Mouse (Mus musculus) gastrocnemius, postnatal 25 days (tissue): ENCODE measurements at regions not wholly inside any gene's neighbourhood (a gene's known extent, or its start where the extent isn't known, plus 50 kb on each side); places are given as distances from the start of the nearest gene placed in this dataset.
"Not testable (repeated sequence)": the region's sequence is repeated elsewhere in the genome, so short reads cannot be mapped to it uniquely, and the experiment has no call there.

Experiments
- DNase-seq: peaks from one replicate; pipeline ENCODE4 v3.0.0; 2022

DNA sequence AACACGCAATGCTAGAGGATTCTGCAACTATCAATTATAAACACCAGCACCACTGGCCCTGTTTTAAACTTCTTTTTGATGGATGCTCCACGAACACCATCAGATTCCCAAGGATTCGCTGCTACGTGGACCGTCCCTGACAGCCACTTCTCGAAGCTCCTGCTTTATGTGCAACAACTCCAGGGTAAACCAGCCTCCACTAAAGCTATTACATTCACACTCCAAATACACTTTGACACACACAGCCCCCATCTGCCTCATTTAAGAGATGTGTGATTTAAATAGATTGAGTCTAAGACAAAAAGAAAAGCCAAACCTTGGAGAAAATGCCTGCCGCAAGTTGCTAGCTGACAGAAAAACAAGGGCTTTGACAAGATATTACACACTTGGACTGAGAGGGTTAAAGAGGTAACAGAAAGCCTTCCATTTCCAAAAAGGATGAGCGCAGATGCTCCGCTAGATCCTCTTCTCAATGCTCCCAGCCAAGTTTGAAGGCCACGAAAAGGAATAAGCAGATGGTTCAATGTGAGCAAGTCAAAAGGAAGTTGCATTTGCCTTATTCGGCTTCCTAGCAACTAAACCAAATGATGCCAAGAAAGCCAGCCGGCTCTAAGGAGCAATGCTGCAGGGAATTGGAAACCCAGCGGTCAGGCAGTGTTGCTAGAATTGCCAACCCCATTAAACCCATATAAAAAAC, 54.0 kb upstream of the Cnep1r1 start:
- DNase-seq = no peak

- not testable (repeated sequence) for DNase-seq
Measured at GRCm38 (mm10) chr8:88059107-88059506, 59.5 kb upstream of the Cnep1r1 start.

- no peak for DNase-seq
Measured at GRCm38 (mm10) chr8:88057686-88058234, 60.8 kb upstream of the Cnep1r1 start.

DNA sequence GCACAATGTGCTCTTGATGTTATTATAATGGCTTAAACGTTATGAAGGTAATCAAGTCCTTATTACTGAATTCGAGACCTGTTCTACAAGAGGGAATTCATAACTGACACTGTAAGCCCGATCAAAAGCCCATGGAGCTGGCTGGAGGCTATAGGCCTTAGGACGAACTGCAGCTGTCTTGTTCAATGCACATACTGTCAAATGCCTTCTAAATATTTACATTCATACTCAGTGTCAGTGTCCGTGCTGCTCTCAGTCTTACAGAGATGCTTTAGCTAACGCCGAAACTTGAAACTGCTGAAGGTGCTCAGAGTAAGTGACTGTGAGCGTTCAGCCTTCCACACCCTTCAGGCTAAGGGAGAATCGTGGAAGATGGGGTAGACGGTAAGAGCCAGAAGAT, 67.9 kb upstream of the Cnep1r1 start:
- DNase-seq = no peak

DNA sequence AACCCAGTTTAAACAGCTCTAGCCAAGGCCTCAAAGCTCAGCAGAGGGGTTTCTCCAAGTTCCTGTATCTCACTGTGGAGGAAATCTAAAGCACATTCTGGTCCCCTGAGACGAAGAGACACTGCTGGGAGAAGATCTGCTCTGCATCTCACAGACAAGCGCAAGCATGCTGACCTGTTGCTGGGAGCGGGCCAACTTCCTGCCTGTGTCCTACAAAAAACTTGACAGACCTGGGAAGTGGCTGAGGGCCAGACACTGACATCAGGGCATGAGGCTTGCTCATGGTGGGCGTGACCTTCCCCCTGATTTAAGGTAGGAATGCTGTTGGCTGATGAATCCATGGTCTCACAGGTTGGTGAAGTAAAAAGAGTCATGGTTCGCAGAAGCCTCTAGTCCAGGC, 69.5 kb upstream of the Cnep1r1 start:
- DNase-seq = no peak

DNA sequence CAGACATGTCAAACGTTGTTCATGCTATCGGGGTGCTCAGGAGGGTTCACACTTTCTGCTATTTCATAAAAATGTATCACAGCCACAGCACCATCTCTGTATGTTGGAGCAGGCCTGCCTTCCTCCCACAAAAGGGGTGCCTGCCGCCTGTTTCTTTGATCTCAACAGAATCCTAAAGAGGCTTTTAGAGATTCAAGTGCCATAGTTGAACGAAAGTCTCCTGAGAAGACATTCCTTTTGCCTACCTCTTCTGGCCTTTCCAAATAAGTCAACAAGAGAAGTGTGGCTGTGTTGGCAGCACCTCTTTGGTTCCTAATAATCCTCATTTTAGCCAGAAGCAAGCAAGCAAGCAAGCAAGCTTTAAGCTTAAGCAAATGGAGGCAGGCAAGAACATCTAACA, 72.6 kb upstream of the Cnep1r1 start:
- no peak for DNase-seq

DNA sequence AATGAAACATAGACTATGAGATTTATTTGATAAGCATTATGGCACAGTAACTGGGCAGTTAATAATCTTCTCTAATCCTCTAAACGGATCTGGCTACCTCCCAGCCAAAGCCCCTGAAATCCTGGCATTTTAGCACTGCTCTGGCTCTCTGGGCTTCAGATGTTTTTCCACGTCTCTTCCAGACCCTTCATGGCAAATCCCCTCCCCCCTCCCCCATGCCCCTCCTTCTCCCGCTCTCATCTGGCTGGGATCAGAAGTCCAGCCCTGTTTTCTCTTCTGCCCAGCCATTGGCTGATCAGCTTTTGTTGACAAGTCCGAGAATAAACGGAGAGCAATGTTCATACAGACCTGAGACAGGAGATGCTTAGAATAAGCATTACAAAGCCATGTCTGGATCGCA, 79.3 kb upstream of the Cnep1r1 start:
- DNase-seq = no peak

- DNase-seq = no peak
Measured at GRCm38 (mm10) chr8:88037994-88038393, 78.6 kb upstream of the Zfp423 start.

DNA sequence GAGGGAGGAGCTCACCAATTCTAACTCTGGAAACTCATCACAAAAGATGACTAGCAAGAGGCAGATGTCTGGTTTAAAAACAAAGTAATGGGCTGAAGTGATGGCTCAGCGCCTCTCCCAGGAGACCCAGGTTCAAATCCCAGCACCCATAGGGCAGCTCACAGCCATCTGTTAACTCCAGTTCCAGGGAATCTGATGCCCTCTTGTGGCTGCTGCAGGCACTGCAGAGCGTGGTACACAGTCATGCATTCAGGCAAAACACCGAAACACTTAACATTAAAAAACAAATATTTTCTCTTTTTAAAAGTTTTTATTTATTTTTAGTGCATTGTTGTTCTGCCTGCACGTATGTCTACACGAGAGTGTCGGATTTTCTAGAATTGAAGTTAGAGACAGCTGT, 73.7 kb upstream of the Zfp423 start:
- no peak for DNase-seq

DNA sequence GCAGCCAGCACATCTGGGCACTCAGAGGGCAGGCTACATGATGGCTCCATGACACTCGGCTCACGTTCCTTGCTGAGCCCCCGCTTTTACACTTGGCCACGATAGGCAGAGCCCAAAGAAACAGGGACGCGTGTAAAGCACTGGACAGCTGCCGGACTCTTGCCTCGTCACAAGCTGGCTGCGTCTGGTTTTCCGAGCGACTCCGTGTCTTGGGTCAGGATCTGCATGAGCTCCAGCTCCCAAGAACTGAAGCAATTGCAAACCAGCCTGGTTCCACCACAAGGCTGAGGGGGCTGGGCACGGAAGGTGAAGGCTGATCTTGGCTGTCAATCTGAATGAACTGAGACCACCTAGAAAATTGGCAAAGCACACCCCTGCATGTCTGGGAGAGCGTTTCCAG, 65.1 kb upstream of the Zfp423 start:
- no peak for DNase-seq

DNA sequence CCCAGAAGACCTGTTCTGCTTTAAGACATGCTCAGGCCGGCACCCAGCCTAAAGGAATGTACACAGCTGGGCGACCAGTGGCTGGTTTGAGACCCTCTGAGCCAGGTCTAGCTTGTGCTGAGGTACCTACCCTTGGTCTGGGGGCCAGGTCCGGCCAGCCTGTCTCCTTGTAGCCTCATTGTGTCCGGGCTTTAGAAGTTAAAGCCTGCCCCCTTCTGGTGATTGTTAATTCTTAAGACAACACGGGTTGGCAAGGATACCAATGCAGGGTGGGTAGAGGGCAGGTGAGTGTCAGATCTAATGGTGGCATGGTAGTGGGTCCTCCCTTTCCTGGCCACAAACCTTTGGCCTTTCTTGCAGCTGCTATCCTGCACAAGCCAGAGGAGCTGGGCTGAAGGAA, 64.0 kb upstream of the Zfp423 start:
- no peak for DNase-seq

DNA sequence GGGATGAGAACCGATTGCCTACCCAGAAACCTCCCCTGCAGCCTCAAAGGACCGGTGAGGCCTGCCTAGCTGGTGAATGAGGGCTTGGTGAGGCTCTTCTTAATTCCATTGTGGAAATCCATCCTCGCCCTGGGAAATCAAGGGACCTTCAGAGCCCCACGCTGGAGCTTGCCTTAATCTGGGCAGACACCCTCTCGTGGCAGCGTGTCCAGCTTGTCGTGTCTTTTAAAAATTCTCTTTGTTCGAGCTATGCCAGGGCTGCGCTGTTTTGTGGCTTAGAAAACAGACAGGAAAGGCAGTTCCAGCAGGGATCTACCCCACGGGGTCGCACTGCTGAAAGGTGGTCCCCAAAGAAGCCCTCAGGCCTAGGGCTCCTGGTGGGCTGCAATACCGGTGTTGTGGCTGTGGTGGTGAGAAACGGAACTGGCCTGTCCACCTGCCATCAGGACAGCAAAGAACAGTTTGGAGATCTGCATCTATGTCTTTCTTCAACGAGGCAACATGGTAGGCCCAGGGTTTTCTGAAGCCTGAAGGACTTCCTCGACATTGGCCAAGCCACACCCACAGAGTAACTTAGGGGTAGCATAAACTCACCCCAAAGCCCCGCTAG, 63.5 kb upstream of the Zfp423 start:
- no peak for DNase-seq

- no peak for DNase-seq
Measured at GRCm38 (mm10) chr8:88019243-88020115, 60.1 kb upstream of the Zfp423 start.

GRCm38 (mm10) chr8:88018494-88018893, 59.1 kb upstream of the Zfp423 start:
- DNase-seq = no peak

DNA sequence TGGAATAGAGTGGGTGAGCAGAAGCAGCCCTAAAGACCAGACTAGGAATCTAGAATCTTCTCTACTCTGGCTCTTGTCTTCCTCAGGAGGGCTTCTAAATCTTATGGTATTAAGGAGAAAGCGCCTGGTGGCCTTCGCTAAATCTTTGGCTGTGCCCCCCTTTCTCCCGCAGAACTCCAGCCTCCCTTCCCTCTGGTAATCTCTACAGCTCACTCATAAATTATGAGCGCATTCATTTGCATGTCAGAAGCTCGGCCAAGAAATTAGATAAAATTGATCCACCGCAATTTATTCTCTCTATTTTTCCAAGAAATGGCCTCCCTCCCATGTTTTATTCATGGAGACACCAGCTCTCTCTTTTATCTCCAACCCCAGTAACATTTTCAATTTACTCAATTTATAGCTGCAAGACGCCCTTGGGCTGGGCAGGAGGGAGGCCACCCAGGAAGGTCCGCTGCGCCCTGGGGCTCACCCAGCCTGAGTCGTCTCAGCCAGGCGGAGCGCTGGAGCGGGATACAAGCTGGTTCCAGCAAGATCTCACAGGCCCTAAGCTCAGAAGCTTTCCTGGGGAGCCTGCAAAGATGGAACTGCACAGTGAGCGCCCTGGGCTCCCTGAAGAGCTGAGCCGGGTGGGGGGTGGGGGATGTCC, 52.9 kb upstream of the Zfp423 start:
- no peak for DNase-seq

- DNase-seq = peak; percentile 24
Measured at GRCm38 (mm10) chr8:88010566-88010965, 51.2 kb upstream of the Zfp423 start.

- DNase-seq = no peak
Measured at GRCm38 (mm10) chr8:88009878-88010277, 50.5 kb upstream of the Zfp423 start.
